Mouse (Mus musculus) common myeloid progenitor, adult 5-6 weeks (primary cell): ENCODE data around the gene Gm10775. TPM values are rescaled to one million over a fixed set of nuclear protein-coding genes. Genes with fewer than 3 reads are reported as not detected.

Experiments used
- total RNA-seq: library from RNA; stranded (forward); fragments of 200-1000, 187-1606 nt; gene quantifications from 2 replicates; pipeline ENCODE4 v1.2.3, GENCODE M21; 2017

The Gm10775 gene
- total RNA-seq, 1 experiment from 2014 or later = not detected

Other genes with a start within 250 kb of the Gm10775 start
- not detected in 2 replicates for gene Spata31d1c, start 226.5 kb upstream of the Gm10775 start, total RNA-seq
- not detected in 2 replicates for gene Prss47, start 206.8 kb upstream of the Gm10775 start, total RNA-seq
- 53.2 and 73.7 TPM in 2 replicates for gene Mfsd14b, start 146.6 kb upstream of the Gm10775 start, total RNA-seq
- not detected in 2 replicates for gene Olfr465-ps1, start 121.5 kb upstream of the Gm10775 start, total RNA-seq
- not detected in 2 replicates for gene Olfr466, start 109.3 kb upstream of the Gm10775 start, total RNA-seq
- not detected in 2 replicates for gene Nlrp4f, start 53.6 kb upstream of the Gm10775 start, total RNA-seq
- 47.7 and 51.6 TPM in 2 replicates for gene Zfp369, start 19.3 kb downstream of the Gm10775 start, total RNA-seq